Mouse (Mus musculus) heart, postnatal 0 days (tissue): ENCODE data around the gene Ube2j2. TPM values are rescaled to one million over a fixed set of nuclear protein-coding genes. Genes with fewer than 3 reads are reported as not detected.

Source experiments
- ATAC-seq: fragments of 200-750 bp; cut with Nextera tagmentation; 2 replicates; pipeline ENCODE4 v1.8.0; 2017; ENCODE audit warnings: low read depth, moderate number of reproducible peaks, moderate library complexity; ENCODE audit not compliant: insufficient read depth
- DNase-seq: peaks from one replicate; pipeline ENCODE4 v3.0.0-alpha.2; 2016; ENCODE audit warnings: low spot score
- H3K27ac ChIP-seq: fragments of 300-500 bp; sonication (generic); 2 replicates; pipeline ENCODE4 v1.5.1; 2014; ENCODE audit warnings: low read depth, mild to moderate bottlenecking
- H3K27me3 ChIP-seq: fragments of 300-500 bp; sonication (generic); 2 replicates; pipeline ENCODE4 v1.6.1; 2014; ENCODE audit warnings: low read length, mixed read lengths; ENCODE audit not compliant: control insufficient read depth, insufficient read depth
- H3K36me3 ChIP-seq: fragments of 300-500 bp; sonication (generic); replicated peaks from 2 replicates; pipeline ENCODE4 v1.6.1; 2014; ENCODE audit warnings: low read length, mixed read lengths; ENCODE audit not compliant: control insufficient read depth, insufficient read depth
- H3K4me1 ChIP-seq: fragments of 300-500 bp; sonication (generic); 2 replicates; pipeline ENCODE4 v1.6.1; 2014; ENCODE audit warnings: antibody characterized with exemption; ENCODE audit not compliant: control insufficient read depth, insufficient read depth
- H3K4me2 ChIP-seq: fragments of 300-500 bp; sonication (generic); 2 replicates; pipeline ENCODE4 v1.6.1; 2014; ENCODE audit warnings: low read depth, mild to moderate bottlenecking, low read length, moderate library complexity
- H3K4me3 ChIP-seq: fragments of 300-500 bp; sonication (generic); 2 replicates; pipeline ENCODE4 v1.5.1; 2014; ENCODE audit warnings: low read depth, low read length
- H3K9ac ChIP-seq: fragments of 300-500 bp; sonication (generic); replicated peaks from 2 replicates; pipeline ENCODE4 v1.6.1; 2014; ENCODE audit warnings: low read depth, low read length, mixed read lengths
- H3K9me3 ChIP-seq: fragments of 300-500 bp; sonication (generic); replicated peaks from 2 replicates; pipeline ENCODE4 v1.6.1; 2016; ENCODE audit warnings: low read length; ENCODE audit not compliant: control insufficient read depth
- CTCF ChIP-seq: IDR thresholded peaks from 2 replicates; pipeline ENCODE4 v1.5.1; 2016; ENCODE audit warnings: antibody characterized with exemption, control low read depth, low read depth
- EP300 ChIP-seq: IDR thresholded peaks from 2 replicates; pipeline ENCODE4 v1.6.1; 2016; ENCODE audit warnings: antibody characterized with exemption, low read depth
- WGBS: fragments of 180-500 bp; shearing (Covaris S2); extraction: QIAGEN DNeasy Blood & Tissue Kit; methylation state at CpG from one replicate; pipeline ENCODE4 v1.1.7; 2014; 5-methylcytosine and 5-hydroxymethylcytosine counted together
- polyA plus RNA-seq: library from polyadenylated mRNA; unstranded; fragments of >200 nt; fragmentation: Nextera tagmentation; extraction: Ambion mirVana; gene quantifications from 2 replicates; pipeline ENCODE4 v1.2.1, GENCODE M21; 2015
- total RNA-seq: library from RNA; depleted of rRNA; stranded (reverse); fragments of >200 nt; gene quantifications from 2 replicates; pipeline ENCODE4 v1.2.3, GENCODE M21; 2014; ENCODE audit warnings: low replicate concordance

Ube2j2 gene
- total and polyA plus RNA-seq, 2 experiments from 2014 or later, result 46.4 to 66.9 TPM

DNA sequence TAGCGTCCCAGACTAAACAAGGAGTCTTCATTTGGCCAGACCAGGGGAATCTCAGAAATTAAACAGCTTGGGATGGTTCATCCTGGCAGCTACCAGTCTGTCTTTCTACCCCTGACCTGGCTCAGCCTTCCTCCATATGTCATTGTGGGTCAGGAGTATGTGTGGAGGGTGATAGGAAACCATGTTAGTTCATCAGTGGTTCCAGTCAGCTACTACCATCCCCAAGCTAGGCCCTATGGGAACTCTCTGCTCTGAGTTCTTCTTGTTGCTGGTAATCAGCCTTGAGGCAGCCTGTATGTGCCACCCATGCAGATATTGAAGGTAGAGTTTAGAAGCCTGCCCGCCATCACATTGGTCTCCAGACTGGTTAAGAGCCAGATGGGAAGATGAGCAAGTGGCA lies 45.3 kb upstream of the Ube2j2 start:
- peaks cover 29% of the 10 kb centered on the region for H3K4me1 ChIP-seq
- no peak overlapping the region for H3K27ac ChIP-seq
- H3K4me2 ChIP-seq, result no peak overlapping the region
- no peaks in the 10 kb centered on the region for H3K9me3 ChIP-seq
- WGBS, result 88% methylated on average over 2 of the region's 2 CpGs
- H3K9ac ChIP-seq, result no peak overlapping the region
- no peak overlapping the region for H3K4me3 ChIP-seq
- H3K36me3 ChIP-seq, result peaks cover 46% of the 10 kb centered on the region
- DNase-seq (no peak), ATAC-seq (no peak)
- no peak for TF ChIP-seq CTCF
- no peak for TF ChIP-seq EP300
- no peaks in the 10 kb centered on the region for H3K27me3 ChIP-seq

DNA sequence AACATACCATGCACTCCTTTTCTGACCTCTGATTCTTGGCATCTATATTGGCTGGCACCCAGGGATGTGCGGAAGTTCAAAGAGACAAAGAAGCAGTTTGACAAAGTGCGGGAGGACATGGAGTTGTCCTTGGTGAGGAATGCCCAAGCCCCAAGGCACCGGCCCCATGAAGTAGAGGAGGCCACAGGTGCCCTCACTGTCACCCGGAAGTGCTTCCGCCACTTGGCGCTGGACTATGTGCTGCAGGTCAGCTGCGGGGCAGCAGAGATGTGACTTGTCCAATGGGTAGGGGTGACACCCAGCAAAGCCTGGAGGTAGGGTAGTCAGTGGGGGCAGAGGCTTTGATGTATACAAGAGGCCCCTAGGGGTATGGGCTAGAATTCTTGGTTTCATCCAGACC lies 44.3 kb upstream of the Ube2j2 start:
- 81% methylated on average over 7 of the region's 7 CpGs for WGBS
- H3K27me3 ChIP-seq, result no peaks in the 10 kb centered on the region
- DNase-seq, result no peak
- H3K9ac ChIP-seq, result no peak overlapping the region
- ATAC-seq, result no peak
- H3K4me1 ChIP-seq, result peaks cover 21% of the 10 kb centered on the region
- TF ChIP-seq EP300 (no peak), CTCF (no peak)
- no peak overlapping the region for H3K4me2 ChIP-seq
- H3K9me3 ChIP-seq, result no peaks in the 10 kb centered on the region
- peaks cover 53% of the 10 kb centered on the region for H3K36me3 ChIP-seq
- H3K27ac ChIP-seq, result no peak overlapping the region
- no peak overlapping the region for H3K4me3 ChIP-seq

GRCm38 (mm10) chr4:155901205-155901604 lies 42.4 kb upstream of the Ube2j2 start:
- peaks cover 12% of the 10 kb centered on the region; the same call in 1 of the 2 replicates for H3K4me1 ChIP-seq
- no peaks in the 10 kb centered on the region for H3K27me3 ChIP-seq
- H3K4me3 ChIP-seq, result no peak overlapping the region
- H3K9me3 ChIP-seq, result no peaks in the 10 kb centered on the region
- H3K36me3 ChIP-seq, result peaks cover 67% of the 10 kb centered on the region
- H3K4me2 ChIP-seq, result 0 out of 2 replicates have a peak overlapping the region, but pooled peaks have one; percentile 1
- no peak overlapping the region for H3K9ac ChIP-seq
- peak; percentile 72 for DNase-seq
- ATAC-seq, result peak; percentile 77
- WGBS, result 13% methylated on average over 3 of the region's 3 CpGs
- TF ChIP-seq EP300, result peak; percentile 38; the same call in 1 of the 2 replicates
- no peak for TF ChIP-seq CTCF
- 0 out of 2 replicates have a peak overlapping the region, but pooled peaks have one; percentile 21 for H3K27ac ChIP-seq

DNA sequence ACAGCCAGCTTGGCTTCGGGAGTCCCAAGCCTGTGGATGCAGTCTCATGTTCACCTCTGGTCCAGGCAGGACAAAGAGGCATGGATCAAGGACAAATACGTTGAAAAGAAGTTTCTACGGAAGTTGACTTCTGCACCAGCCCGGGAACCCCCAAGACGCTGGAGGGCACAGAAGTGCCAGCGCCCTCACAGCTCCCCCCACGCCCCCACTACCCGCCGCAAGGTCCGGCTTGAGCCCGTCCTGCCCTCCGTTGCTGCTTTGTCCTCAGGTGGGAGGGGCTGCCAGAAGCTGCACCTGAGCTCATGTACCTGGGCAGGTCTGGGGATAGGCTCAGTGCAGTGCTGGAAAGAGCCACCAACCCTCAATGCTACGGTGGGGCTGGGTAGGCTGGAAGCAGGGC lies 40.4 kb upstream of the Ube2j2 start:
- 94% methylated on average over 13 of the region's 13 CpGs for WGBS
- H3K4me2 ChIP-seq, result no peak overlapping the region
- H3K4me3 ChIP-seq, result no peak overlapping the region
- no peaks in the 10 kb centered on the region for H3K27me3 ChIP-seq
- peaks cover 60% of the 10 kb centered on the region for H3K36me3 ChIP-seq
- H3K9me3 ChIP-seq, result no peaks in the 10 kb centered on the region
- H3K4me1 ChIP-seq, result peaks cover 12% of the 10 kb centered on the region; the same call in 1 of the 2 replicates
- ATAC-seq, result no peak
- H3K9ac ChIP-seq, result no peak overlapping the region
- TF ChIP-seq CTCF, result no peak
- no peak for TF ChIP-seq EP300
- H3K27ac ChIP-seq, result no peak overlapping the region
- DNase-seq, result no peak

DNA sequence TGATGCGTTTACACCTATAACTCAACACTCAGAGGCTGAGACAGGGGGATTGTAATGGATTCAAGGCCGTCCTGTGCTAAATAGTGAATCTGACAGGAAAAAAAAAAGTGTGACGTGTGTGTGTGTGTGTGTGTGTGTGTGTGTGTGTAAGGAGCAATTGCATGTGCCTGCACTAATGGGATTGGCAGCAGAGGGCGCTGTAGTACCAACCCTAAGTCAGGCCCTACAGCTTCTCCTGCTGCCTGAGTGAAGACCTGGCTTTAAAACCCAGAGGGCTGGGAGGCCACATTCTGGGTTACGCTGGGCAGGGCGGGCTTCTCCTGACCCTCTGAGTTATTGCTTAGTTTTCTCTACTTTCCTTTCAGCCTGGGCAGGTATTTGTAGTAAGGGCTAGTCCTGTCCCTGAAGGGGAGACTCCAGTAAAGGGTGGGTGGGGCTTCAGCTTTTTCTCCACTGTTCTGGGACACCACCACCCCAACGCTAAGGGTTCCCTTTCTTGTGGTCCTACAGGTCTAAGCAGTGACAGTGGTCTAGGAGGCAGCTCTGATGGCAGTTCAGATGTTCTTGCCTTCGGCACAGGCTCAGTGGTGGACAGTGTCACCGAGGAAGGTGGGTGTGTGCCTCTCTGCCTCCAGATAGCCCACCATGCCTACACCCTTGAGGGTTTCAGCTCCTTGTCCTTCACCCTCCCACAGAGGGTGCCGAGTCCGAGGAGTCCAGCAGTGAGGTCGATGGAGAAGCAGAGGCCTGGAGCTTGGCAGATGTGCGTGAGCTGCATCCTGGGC lies 39.1 kb upstream of the Ube2j2 start:
- H3K36me3 ChIP-seq, result peaks cover 51% of the 10 kb centered on the region

More for the DNA sequence above, 39.1 kb upstream of the Ube2j2 start:
- ATAC-seq, result no peak
- Histone ChIP-seq H3K4me1 (peaks cover 12% of the 10 kb centered on the region; the same call in 1 of the 2 replicates), H3K4me2 (no peak overlapping the region), H3K27me3 (no peaks in the 10 kb centered on the region), H3K27ac (no peak overlapping the region), H3K9ac (no peak overlapping the region), H3K9me3 (no peaks in the 10 kb centered on the region), H3K4me3 (no peak overlapping the region)
- TF ChIP-seq CTCF (no peak), EP300 (no peak)
- 91% methylated on average over 13 of the region's 13 CpGs for WGBS
- DNase-seq, result no peak
